Mouse (Mus musculus): ENCODE results near the gene Inpp4a. TPM values are rescaled to one million over a fixed set of nuclear protein-coding genes. Genes with fewer than 3 reads are reported as not detected.

Gene Inpp4a
- polyA plus RNA-seq, 1 experiment from 2014 or later: 56.8 TPM

DNA sequence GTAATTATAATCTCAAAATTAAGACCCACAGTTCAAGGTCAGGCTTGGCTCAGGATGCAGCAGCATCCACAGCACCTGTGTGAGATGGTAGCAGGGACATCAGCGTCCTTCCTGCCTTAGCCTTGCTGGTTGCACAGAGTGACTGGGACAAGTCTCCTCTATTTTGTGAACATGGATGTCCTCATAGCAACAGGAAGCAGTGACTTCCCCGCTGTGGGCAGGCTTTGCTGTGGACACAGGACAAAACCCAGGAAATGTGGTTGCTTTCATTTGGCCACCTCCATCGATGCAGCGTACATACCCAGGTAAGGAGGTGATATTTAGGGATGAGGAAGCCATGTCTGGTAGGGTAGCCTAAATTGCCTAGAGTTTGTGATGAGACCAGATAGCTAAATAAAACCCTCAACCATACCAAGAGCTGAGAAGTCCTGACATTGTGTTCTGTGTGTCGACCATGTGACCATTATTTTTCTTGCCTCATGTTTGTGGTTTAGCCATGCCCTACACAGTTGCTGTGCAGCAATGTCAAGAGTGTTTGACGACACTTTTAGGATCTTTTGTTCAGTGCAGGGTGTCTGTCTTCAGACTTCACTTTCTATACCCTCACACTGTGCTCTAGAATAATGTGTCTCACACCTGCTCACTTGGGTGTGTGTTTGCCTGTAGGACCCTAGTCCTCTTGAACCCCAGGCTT is 44.7 kb downstream of the Inpp4a start:
- Histone ChIP-seq H3K36me3 (no peaks in the 10 kb centered on the region), H3K9ac (no peak overlapping the region), H3K9me3 (no peaks in the 10 kb centered on the region), H3K4me2 (no peak overlapping the region), H3K4me3 (no peak overlapping the region), H3K27me3 (no peaks in the 10 kb centered on the region), H3K4me1 (replicated peaks) (no peaks in the 10 kb centered on the region), H3K27ac (replicated peaks) (no peak overlapping the region)
- 85% methylated on average over 6 of the region's 6 CpGs for WGBS
- ATAC-seq (ENCODE audit: low read depth): no peak

- H3K27me3 ChIP-seq: no peaks in the 10 kb centered on the region
- H3K9ac ChIP-seq: no peak overlapping the region
- no peak overlapping the region for H3K4me2 ChIP-seq
- ATAC-seq (ENCODE audit: low read depth): no peak
- H3K4me1 ChIP-seq (replicated peaks): peaks cover 14% of the 10 kb centered on the region
- H3K36me3 ChIP-seq: no peaks in the 10 kb centered on the region
- no peak overlapping the region for H3K4me3 ChIP-seq
- H3K27ac ChIP-seq (replicated peaks): no peak overlapping the region
- H3K9me3 ChIP-seq: no peaks in the 10 kb centered on the region
- WGBS: 73% methylated on average over 9 of the region's 9 CpGs
Measured at GRCm38 (mm10) chr1:37347361-37348080, 47.9 kb downstream of the Inpp4a start.

DNA sequence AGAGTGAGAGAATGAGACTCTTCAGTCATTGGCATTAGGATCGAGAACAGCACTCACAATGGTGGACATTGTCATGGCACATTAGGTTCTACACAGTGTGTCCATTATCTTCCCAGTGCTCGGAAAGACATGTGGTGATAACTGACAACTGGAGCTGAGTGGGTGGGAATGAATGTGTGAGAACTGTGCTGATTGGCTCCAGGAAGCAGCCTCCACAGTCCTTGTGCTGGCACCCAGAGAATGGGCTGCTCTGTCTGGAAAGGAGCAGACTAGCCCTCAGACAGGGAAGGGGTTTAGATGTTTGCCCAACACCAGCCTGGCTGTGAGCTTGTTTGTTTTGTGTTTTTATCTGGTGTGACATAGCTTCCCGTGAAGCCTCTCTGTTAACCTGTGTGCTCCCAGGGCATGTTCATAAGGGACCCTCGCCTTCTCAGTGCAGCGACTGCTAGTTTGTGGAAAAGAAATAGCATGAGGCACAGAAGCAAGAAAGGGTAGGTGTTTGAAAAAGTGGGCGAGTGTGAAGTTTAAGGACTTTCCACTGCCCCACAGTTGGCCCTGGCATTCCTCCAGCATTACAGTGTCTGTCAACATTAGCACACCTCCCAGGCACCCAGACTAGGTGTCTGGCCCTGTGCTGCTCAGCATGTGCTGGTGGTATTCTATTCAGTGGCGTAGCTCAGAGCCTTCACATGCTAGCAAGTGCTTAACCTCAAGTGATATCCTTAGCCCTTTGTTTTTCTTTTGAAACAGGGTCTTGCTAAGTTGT is 51.4 kb downstream of the Inpp4a start:
- Histone ChIP-seq H3K27me3 (no peaks in the 10 kb centered on the region), H3K36me3 (no peaks in the 10 kb centered on the region), H3K27ac (replicated peaks) (no peak overlapping the region), H3K4me2 (no peak overlapping the region), H3K9ac (no peak overlapping the region), H3K4me3 (no peak overlapping the region), H3K9me3 (no peaks in the 10 kb centered on the region), H3K4me1 (replicated peaks) (peaks cover 14% of the 10 kb centered on the region)
- peak; percentile 73 for ATAC-seq (ENCODE audit: low read depth)
- 44% methylated on average over 7 of the region's 7 CpGs for WGBS

DNA sequence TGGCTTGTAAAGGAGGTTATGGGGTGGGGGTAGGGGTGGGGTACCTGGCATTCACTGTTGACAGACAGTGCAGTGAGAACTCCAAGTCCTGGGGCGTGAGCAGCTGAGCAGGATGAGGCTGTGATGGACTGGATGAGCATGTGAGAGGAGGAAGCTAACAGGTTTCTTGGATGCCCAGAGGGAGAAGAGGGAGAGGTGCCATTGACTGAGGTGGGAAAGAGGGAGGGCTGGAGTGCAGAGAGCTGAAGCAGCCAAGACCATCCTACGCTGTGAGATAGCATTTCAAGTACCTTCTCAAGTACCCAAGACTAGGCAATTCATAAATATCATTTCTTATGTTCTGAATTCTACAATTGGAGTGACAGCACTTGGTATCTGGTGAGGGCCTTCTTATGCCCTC is 52.3 kb downstream of the Inpp4a start:
- Histone ChIP-seq H3K4me1 (replicated peaks) (peaks cover 14% of the 10 kb centered on the region), H3K36me3 (0 out of 2 replicates have a peak, but pooled peaks cover under 1% of the 10 kb centered on the region), H3K9me3 (no peaks in the 10 kb centered on the region), H3K9ac (no peak overlapping the region), H3K4me2 (no peak overlapping the region), H3K27me3 (no peaks in the 10 kb centered on the region), H3K4me3 (no peak overlapping the region), H3K27ac (replicated peaks) (no peak overlapping the region)
- 96% methylated on average over 2 of the region's 2 CpGs for WGBS
- no peak for ATAC-seq (ENCODE audit: low read depth)

DNA sequence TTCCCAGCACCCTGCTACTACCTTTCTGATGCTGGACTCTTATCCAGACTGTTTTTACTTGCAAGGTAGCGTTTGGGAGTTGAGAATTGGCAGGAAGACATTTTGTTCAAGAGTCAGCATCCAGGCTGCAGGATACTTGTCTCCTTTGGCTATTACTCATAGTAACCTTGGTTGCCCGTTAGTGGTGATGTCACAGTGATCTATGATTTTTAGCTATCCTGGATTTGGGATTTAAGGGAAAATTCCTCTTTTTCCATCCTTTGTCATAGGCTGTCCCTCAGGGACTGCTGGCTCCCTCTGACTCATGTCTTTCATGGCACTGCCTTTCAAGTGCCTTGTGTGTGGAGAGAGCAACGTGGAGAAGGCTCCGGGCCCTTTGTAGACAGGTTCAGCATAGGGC is 53.8 kb downstream of the Inpp4a start:
- 76% methylated on average over 4 of the region's 4 CpGs for WGBS
- no peak for ATAC-seq (ENCODE audit: low read depth)
- H3K9me3 ChIP-seq: no peaks in the 10 kb centered on the region
- no peak overlapping the region for H3K4me3 ChIP-seq
- H3K4me1 ChIP-seq (replicated peaks): peaks cover 14% of the 10 kb centered on the region
- H3K27ac ChIP-seq (replicated peaks): no peak overlapping the region
- H3K9ac ChIP-seq: no peak overlapping the region
- H3K36me3 ChIP-seq: peaks cover 13% of the 10 kb centered on the region
- no peak overlapping the region for H3K4me2 ChIP-seq
- H3K27me3 ChIP-seq: no peaks in the 10 kb centered on the region

DNA sequence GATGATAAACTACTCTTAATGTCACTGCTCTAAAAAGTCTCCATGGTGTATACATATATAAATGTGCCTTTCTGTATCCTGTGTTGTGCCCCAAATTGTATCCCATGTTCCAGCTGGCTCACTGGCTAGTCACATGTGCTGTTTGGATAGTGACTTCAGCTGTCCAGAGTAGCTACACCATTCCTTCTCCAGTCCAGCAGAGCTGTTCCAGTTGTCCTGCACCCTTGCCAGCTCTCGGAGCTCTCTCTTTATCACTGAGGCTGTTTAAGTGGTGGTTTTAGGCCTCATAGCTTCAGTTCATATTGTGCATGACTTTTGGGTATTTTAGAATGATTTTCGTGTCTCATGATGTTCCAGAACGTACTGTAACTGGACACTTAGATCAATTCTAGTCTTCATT is 55.8 kb downstream of the Inpp4a start:
- no peak overlapping the region for H3K27ac ChIP-seq (replicated peaks)
- WGBS: 88% methylated on average over 3 of the region's 3 CpGs
- no peaks in the 10 kb centered on the region for H3K9me3 ChIP-seq
- no peak for ATAC-seq (ENCODE audit: low read depth)
- no peak overlapping the region for H3K4me3 ChIP-seq
- no peak overlapping the region for H3K9ac ChIP-seq
- peaks cover 24% of the 10 kb centered on the region for H3K36me3 ChIP-seq
- H3K4me2 ChIP-seq: no peak overlapping the region
- peaks cover 14% of the 10 kb centered on the region for H3K4me1 ChIP-seq (replicated peaks)
- no peaks in the 10 kb centered on the region for H3K27me3 ChIP-seq

DNA sequence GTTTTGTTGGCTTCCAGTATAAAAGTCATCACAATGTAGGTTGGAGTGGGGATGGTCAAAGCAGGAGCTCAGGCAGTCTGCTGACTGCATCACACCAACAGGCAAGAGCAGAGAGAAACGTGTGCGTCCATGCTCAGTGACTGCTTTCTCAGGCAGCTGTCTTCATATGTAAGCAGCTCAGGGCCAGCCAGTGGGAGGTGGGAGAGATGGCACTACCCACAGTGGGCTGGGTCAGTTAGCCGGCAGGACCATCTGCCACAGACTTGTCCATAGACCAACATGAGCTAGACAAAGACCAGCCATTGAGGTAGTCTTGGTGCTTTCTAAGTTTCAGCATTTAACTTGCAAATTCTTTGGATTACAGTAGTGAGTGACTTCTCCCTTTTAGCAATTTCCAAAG is 56.6 kb downstream of the Inpp4a start:
- Histone ChIP-seq H3K4me2 (no peak overlapping the region), H3K4me3 (no peak overlapping the region), H3K27ac (replicated peaks) (no peak overlapping the region), H3K9me3 (no peaks in the 10 kb centered on the region), H3K36me3 (peaks cover 24% of the 10 kb centered on the region), H3K27me3 (no peaks in the 10 kb centered on the region), H3K4me1 (replicated peaks) (peaks cover 8% of the 10 kb centered on the region), H3K9ac (no peak overlapping the region)
- WGBS: 89% methylated on average over 3 of the region's 3 CpGs
- no peak for ATAC-seq (ENCODE audit: low read depth)

- Histone ChIP-seq H3K27ac (replicated peaks) (no peak overlapping the region), H3K27me3 (no peaks in the 10 kb centered on the region), H3K36me3 (peaks cover 24% of the 10 kb centered on the region), H3K9me3 (no peaks in the 10 kb centered on the region), H3K4me3 (no peak overlapping the region), H3K4me1 (replicated peaks) (no peaks in the 10 kb centered on the region), H3K4me2 (no peak overlapping the region), H3K9ac (no peak overlapping the region)
- no peak for ATAC-seq (ENCODE audit: low read depth)
- WGBS: 91% methylated on average over 6 of the region's 6 CpGs
Measured at GRCm38 (mm10) chr1:37357173-37357572, 57.5 kb downstream of the Inpp4a start.

GRCm38 (mm10) chr1:37358621-37359020 is 59.0 kb downstream of the Inpp4a start:
- Histone ChIP-seq H3K4me1 (replicated peaks) (no peaks in the 10 kb centered on the region), H3K4me2 (no peak overlapping the region), H3K4me3 (no peak overlapping the region), H3K36me3 (peaks cover 28% of the 10 kb centered on the region), H3K9me3 (no peaks in the 10 kb centered on the region), H3K9ac (no peak overlapping the region), H3K27me3 (no peaks in the 10 kb centered on the region), H3K27ac (replicated peaks) (no peak overlapping the region)
- no peak for ATAC-seq (ENCODE audit: low read depth)
- 89% methylated on average over 8 of the region's 8 CpGs for WGBS

DNA sequence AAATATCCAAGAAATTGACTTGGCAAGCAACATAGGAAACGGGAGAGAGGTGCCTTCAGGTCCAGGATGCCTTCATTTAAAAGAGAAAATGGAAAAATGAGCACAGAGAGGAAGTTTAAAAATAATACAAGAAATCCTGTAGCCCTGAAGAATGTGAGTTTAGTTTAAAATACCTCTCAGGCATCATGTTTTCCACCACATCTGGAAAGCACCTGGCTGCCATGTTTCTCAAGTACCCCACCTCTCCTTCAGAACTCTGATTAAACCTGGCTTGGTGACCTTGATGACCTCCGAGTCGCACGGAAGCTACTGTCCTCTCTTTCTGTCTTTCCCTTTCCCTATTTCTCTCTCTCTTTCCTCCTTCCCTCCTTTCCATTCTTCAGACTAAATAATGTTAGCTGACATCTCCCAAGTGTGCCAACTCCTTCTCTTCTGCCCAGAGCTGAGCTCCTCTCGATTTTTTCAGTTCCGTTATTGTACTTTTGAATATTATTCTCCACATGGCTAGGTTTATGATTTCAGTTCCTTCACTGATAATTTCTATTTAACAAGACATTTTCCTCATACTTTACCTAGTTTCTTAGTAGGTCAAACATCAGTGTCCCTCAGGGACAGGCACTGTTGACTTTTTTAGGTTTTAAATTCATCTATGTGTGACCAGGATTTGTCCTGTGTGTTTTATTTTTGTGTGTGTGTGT is 59.9 kb downstream of the Inpp4a start:
- Histone ChIP-seq H3K4me2 (no peak overlapping the region), H3K4me3 (no peak overlapping the region), H3K9me3 (no peaks in the 10 kb centered on the region), H3K27ac (replicated peaks) (no peak overlapping the region), H3K9ac (no peak overlapping the region), H3K4me1 (replicated peaks) (no peaks in the 10 kb centered on the region), H3K27me3 (no peaks in the 10 kb centered on the region), H3K36me3 (peaks cover 32% of the 10 kb centered on the region)
- ATAC-seq (ENCODE audit: low read depth): no peak
- 92% methylated on average over 6 of the region's 6 CpGs for WGBS

GRCm38 (mm10) chr1:37360781-37361180 is 61.1 kb downstream of the Inpp4a start:
- H3K27me3 ChIP-seq: no peaks in the 10 kb centered on the region
- H3K4me3 ChIP-seq: no peak overlapping the region
- H3K4me2 ChIP-seq: no peak overlapping the region
- H3K36me3 ChIP-seq: peaks cover 36% of the 10 kb centered on the region
- no peak for ATAC-seq (ENCODE audit: low read depth)
- no peaks in the 10 kb centered on the region for H3K4me1 ChIP-seq (replicated peaks)
- H3K9me3 ChIP-seq: no peaks in the 10 kb centered on the region
- 87% methylated on average over 3 of the region's 3 CpGs for WGBS
- no peak overlapping the region for H3K27ac ChIP-seq (replicated peaks)
- no peak overlapping the region for H3K9ac ChIP-seq

DNA sequence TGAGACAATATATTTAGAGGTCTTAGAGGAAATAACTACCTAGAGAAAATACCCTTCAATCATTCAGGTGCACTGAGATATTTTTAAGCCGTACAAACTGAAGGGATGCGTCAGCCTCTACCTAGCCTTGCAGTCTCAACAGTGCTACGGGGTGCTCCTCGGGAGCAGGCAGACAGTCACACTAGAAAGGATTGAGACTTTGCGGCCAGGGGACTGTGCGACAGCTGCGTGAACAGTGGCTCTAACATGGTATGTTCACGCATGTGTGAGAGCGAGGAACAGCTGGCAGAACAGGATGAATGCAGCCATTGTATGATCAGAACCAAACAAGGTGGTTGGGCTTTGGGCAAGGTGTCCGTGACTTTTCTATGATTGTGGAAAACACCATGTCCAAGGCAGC is 63.1 kb downstream of the Inpp4a start:
- H3K4me1 ChIP-seq (replicated peaks): no peaks in the 10 kb centered on the region
- no peaks in the 10 kb centered on the region for H3K9me3 ChIP-seq
- ATAC-seq (ENCODE audit: low read depth): no peak
- no peak overlapping the region for H3K4me2 ChIP-seq
- H3K9ac ChIP-seq: no peak overlapping the region
- H3K27me3 ChIP-seq: no peaks in the 10 kb centered on the region
- H3K36me3 ChIP-seq: peaks cover 47% of the 10 kb centered on the region
- H3K27ac ChIP-seq (replicated peaks): no peak overlapping the region
- WGBS: 84% methylated on average over 10 of the region's 10 CpGs
- no peak overlapping the region for H3K4me3 ChIP-seq

Data from neural tube, embryonic 13.5 days (tissue).